Mouse (Mus musculus): ENCODE data around the gene Polr1e. TPM values are rescaled to one million over a fixed set of nuclear protein-coding genes. Genes with fewer than 3 reads are reported as not detected.

Polr1e gene
- total and polyA plus RNA-seq, 3 experiments: 37.2 to 87.7 (median 78.6) TPM

DNA sequence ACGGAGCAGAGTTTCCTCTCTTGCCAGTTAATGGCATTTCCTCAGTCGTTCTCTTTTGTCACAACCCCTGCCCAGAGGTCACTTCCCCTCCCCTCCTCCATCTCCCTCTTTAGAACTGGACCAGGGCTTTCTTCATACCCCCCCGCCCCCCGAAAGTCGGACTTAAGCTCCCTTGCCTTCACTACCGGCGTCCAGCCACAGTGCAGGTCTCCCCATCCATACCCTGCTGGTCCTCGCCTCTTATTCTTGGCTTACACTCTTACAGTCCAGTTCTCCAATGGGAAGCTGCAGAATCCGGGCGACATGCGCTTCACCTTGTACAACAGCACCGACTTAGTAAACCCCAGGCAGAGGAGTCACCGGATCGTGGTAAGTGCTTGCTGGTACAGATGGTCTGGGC lies 626 bp downstream of the Polr1e start:
- H3K36me3 ChIP-seq (replicated peaks in 1 of 2; ENCODE audit: control insufficient read depth in 1 of 2, insufficient read depth in 1 of 2, low read length in 1 of 2): peaks cover 15 to 38% of the 10 kb centered on the region in 2 experiments
- peak overlapping the region; percentile 80 to 99 (median 90) for H3K4me3 ChIP-seq (replicated peaks in 1 of 3; ENCODE audit: low read depth in 2 of 3, low read length in 2 of 3, poor library complexity in 1 of 3)
- peak overlapping the region; percentile 47 for H3K9ac ChIP-seq (ENCODE audit: insufficient read depth, low read depth)
- no peak for DNase-seq (ENCODE audit: extremely low read depth)
- dilution Hi-C loops (cut with MboI; ENCODE audit: extremely low pct_ligation_motif_present, extremely low pct_unique_long_range_greater_than_20kb, low sequenced_read_pairs) (no loop called here), in situ Hi-C loops (cut with MboI; ENCODE audit: low pct_ligation_motif_present, low pct_unique_long_range_greater_than_20kb, low sequenced_read_pairs) (no loop called here)
- H3K9me3 ChIP-seq (replicated peaks; ENCODE audit: low read length): no peaks in the 10 kb centered on the region
- no peak overlapping the region for H3K27ac ChIP-seq (ENCODE audit: insufficient read depth, low read depth)
- peak overlapping the region; percentile 55 for H3K4me2 ChIP-seq (ENCODE audit: insufficient read depth, low read depth, poor library complexity, severe bottlenecking)
- H3K4me1 ChIP-seq (ENCODE audit: control insufficient read depth in 1 of 2, insufficient read depth in 2 of 2): peaks cover 10 to 45% of the 10 kb centered on the region in 2 experiments
- TF ChIP-seq ZC3H11A (IDR thresholded peaks at IDR 0.05; ENCODE audit: low read depth, low read length) (no peak), NRF1 (IDR thresholded peaks at IDR 0.05; ENCODE audit: low read depth, low read length) (no peak), ZNF384 (IDR thresholded peaks at IDR 0.05; ENCODE audit: low read depth, low read length) (no peak), CHD1 (IDR thresholded peaks at IDR 0.05; ENCODE audit: low read depth, low read length) (no peak), RAD21 (IDR thresholded peaks at IDR 0.05; ENCODE audit: low read depth, low read length) (no peak), ZMIZ1 (IDR thresholded peaks at IDR 0.05; ENCODE audit: low read depth, low read length) (no peak), JUND (conservative IDR thresholded peaks at IDR 0.05; ENCODE audit: low read depth, low read length) (no peak), NELFE (IDR thresholded peaks at IDR 0.05; ENCODE audit: low read depth, low read length) (no peak), TBP (conservative IDR thresholded peaks at IDR 0.05; ENCODE audit: low read depth, low read length) (no peak), POLR2AphosphoS2 (IDR thresholded peaks at IDR 0.05; ENCODE audit: low read depth, low read length) (no peak; the same call in 1 of the 2 replicates), SMC3 (IDR thresholded peaks at IDR 0.05; ENCODE audit: low read depth, low read length) (no peak), MEF2A (IDR thresholded peaks at IDR 0.05; ENCODE audit: borderline replicate concordance, low read depth, low read length) (no peak), MAFK (IDR thresholded peaks at IDR 0.05; ENCODE audit: insufficient replicate concordance, low read length) (no peak)
- no peaks in the 10 kb centered on the region for H3K27me3 ChIP-seq (replicated peaks)
- no peaks in the 10 kb centered on the region for H3K79me2 ChIP-seq (replicated peaks; ENCODE audit: control insufficient read depth, extremely low read depth, insufficient read depth, poor library complexity, severe bottlenecking)

DNA sequence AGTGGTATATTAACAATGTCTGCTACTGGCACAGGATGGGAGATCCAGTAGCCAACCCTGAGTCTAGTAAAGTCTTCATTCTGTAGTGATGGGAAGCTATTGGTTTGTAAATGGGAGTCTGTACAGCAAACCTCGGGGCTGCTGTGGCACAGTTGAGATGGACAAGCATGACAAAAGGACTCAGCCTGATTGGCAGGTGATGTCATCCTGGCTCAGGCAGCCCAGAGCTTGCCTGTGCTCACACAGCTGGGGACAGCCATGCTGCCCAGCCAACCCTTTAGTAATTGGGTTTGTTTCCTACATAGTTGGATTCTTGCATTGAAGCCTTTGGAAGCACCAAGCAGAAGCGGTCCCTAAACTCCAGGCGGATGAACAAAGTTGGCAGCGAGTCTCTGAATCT lies 8.1 kb downstream of the Polr1e start:
- H3K79me2 ChIP-seq (replicated peaks; ENCODE audit: control insufficient read depth, extremely low read depth, insufficient read depth, poor library complexity, severe bottlenecking): no peaks in the 10 kb centered on the region
- no peak overlapping the region for H3K4me2 ChIP-seq (ENCODE audit: insufficient read depth, low read depth, poor library complexity, severe bottlenecking)
- H3K9me3 ChIP-seq (replicated peaks; ENCODE audit: low read length): no peaks in the 10 kb centered on the region
- no peak for DNase-seq (ENCODE audit: extremely low read depth)
- H3K27me3 ChIP-seq (replicated peaks): no peaks in the 10 kb centered on the region
- dilution Hi-C loops (cut with MboI; ENCODE audit: extremely low pct_ligation_motif_present, extremely low pct_unique_long_range_greater_than_20kb, low sequenced_read_pairs): no loop called here
- no peak overlapping the region for H3K4me3 ChIP-seq (replicated peaks in 1 of 3; ENCODE audit: low read depth in 2 of 3, low read length in 2 of 3, poor library complexity in 1 of 3)
- no peak overlapping the region for H3K9ac ChIP-seq (ENCODE audit: insufficient read depth, low read depth)
- TF ChIP-seq EP300 (IDR thresholded peaks at IDR 0.05; ENCODE audit: low read length): no peak
- TF ChIP-seq USF1 (IDR thresholded peaks at IDR 0.05; ENCODE audit: low read depth, low read length): no peak
- TF ChIP-seq ELF1 (IDR thresholded peaks at IDR 0.05; ENCODE audit: low read depth, low read length): no peak
- no peak for TF ChIP-seq ZNF384 (IDR thresholded peaks at IDR 0.05; ENCODE audit: low read depth, low read length)
- no peak for TF ChIP-seq TCF12 (IDR thresholded peaks at IDR 0.05; ENCODE audit: low read depth, low read length)
- no peak for TF ChIP-seq CHD2 (IDR thresholded peaks at IDR 0.05; ENCODE audit: low read length)
- no peak for TF ChIP-seq POLR2A (IDR thresholded peaks at IDR 0.05; ENCODE audit: low read depth, low read length)
- TF ChIP-seq BHLHE40 (IDR thresholded peaks at IDR 0.05; ENCODE audit: low read depth, low read length): no peak
- TF ChIP-seq MXI1 (IDR thresholded peaks at IDR 0.05; ENCODE audit: low read depth, low read length): no peak
- no peak for TF ChIP-seq PAX5 (IDR thresholded peaks at IDR 0.05; ENCODE audit: low read length)
- peaks cover 0 to 6% of the 10 kb centered on the region in 2 experiments; a peak in 1 of 4 replicates for H3K4me1 ChIP-seq (ENCODE audit: control insufficient read depth in 1 of 2, insufficient read depth in 2 of 2)
- H3K36me3 ChIP-seq (replicated peaks in 1 of 2; ENCODE audit: control insufficient read depth in 1 of 2, insufficient read depth in 1 of 2, low read length in 1 of 2): peaks cover 67 to 92% of the 10 kb centered on the region in 2 experiments
- in situ Hi-C loops (cut with MboI; ENCODE audit: low pct_ligation_motif_present, low pct_unique_long_range_greater_than_20kb, low sequenced_read_pairs): no loop called here
- H3K27ac ChIP-seq (ENCODE audit: insufficient read depth, low read depth): no peak overlapping the region
